Mouse (Mus musculus) limb, embryonic 15.5 days (tissue): ENCODE measurements around the gene Zbtb8b. TPM values are rescaled to one million over a fixed set of nuclear protein-coding genes. Genes with fewer than 3 reads are reported as not detected.
"Not testable (repeated sequence)": the region's sequence is repeated elsewhere in the genome, so short reads cannot be mapped to it uniquely, and the experiment has no call there.

Experiments used
- ATAC-seq: fragments of 200-750 bp; cut with Nextera tagmentation; 2 replicates; pipeline ENCODE4 v1.8.0; 2017; ENCODE audit warnings: low read depth, moderate TSS enrichment; ENCODE audit not compliant: insufficient number of reproducible peaks, low FRiP score, low TSS enrichment
- H3K27ac ChIP-seq: fragments of 300-500 bp; sonication (generic); 2 replicates; pipeline ENCODE4 v1.5.1; 2015; ENCODE audit warnings: moderate library complexity, mild to moderate bottlenecking, inconsistent platforms
- H3K27me3 ChIP-seq: fragments of 300-500 bp; sonication (generic); 2 replicates; pipeline ENCODE4 v1.6.1; 2015; ENCODE audit warnings: inconsistent platforms
- H3K36me3 ChIP-seq: fragments of 300-500 bp; sonication (generic); 2 replicates; pipeline ENCODE4 v1.6.1; 2015; ENCODE audit warnings: inconsistent platforms
- H3K4me1 ChIP-seq: fragments of 300-500 bp; sonication (generic); 2 replicates; pipeline ENCODE4 v1.6.1; 2015; ENCODE audit warnings: inconsistent platforms
- H3K4me2 ChIP-seq: fragments of 300-500 bp; sonication (generic); 2 replicates; pipeline ENCODE4 v1.6.1; 2015; ENCODE audit warnings: mild to moderate bottlenecking, inconsistent platforms
- H3K4me3 ChIP-seq: fragments of 300-500 bp; sonication (generic); 2 replicates; pipeline ENCODE4 v1.5.1; 2015; ENCODE audit warnings: mild to moderate bottlenecking, inconsistent platforms
- H3K9ac ChIP-seq: fragments of 300-500 bp; sonication (generic); 2 replicates; pipeline ENCODE4 v1.6.1; 2015; ENCODE audit warnings: inconsistent platforms
- H3K9me3 ChIP-seq: fragments of 300-500 bp; sonication (generic); 2 replicates; pipeline ENCODE4 v1.6.1; 2016; ENCODE audit warnings: inconsistent platforms
- WGBS: fragments of 180-500 bp; shearing (Covaris S2); methylation state at CpG from one replicate; pipeline ENCODE4 v1.1.7; 2015; 5-methylcytosine and 5-hydroxymethylcytosine counted together
- polyA plus RNA-seq: library from polyadenylated mRNA; unstranded; fragments of >200 nt; fragmentation: Nextera tagmentation; extraction: Ambion mirVana; gene quantifications from 2 replicates; pipeline ENCODE4 v1.2.1, GENCODE M21; 2015

Gene Zbtb8b
- 0.86 and 1.00 TPM in 2 replicates for polyA plus RNA-seq

DNA sequence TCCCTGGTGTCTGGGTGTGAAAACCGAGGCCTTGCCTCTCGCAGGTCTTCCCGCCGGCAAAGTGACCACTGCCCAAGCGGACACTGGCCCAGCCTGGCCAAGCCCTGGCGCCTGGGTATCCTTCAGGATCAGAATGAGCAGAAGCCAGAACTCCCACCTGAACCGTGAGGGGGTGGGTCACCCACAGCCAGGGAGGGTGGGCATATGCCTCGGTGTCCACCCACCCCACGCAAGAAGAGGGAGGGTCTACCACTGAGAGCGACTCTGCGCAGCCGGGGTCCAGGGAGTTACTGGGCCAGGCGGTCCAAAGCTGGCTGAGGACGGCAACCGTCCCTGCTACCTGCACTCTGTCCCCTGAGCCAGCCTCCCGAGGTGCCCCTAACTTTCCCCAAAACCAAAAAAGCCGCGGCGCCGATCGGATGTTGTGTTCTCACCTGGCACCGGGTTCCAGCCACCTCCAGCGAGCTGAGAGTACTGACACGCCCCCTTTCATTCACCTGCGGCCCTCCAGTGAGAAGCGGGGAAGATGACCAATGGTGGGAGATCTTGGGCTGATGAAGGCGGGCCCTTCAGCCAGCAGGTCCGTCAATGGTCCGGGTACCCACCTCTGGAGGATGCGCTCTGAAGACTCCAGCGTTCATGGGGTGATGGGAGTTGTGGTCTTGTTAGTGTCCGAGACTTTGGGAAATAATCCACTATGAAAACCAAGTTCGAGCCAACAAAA, at the start of gene Zbtb8b:
Zbtb8b (minus strand) TSS at position 514 of the 724 bp plus-strand sequence.
- H3K27me3 ChIP-seq: peaks cover 44% of the 10 kb centered on the region
- no peaks in the 10 kb centered on the region for H3K9me3 ChIP-seq
- peak within 1 kb of the TSS; percentile 56 for H3K4me2 ChIP-seq
- no peaks in the 10 kb centered on the region for H3K36me3 ChIP-seq
- WGBS: 2% methylated on average over 33 of the region's 33 CpGs
- ATAC-seq: 0 out of 2 replicates have a peak, but pooled peaks have one; percentile 44
- no peak within 1 kb of the TSS for H3K27ac ChIP-seq
- H3K4me1 ChIP-seq: peaks cover 7% of the 10 kb centered on the region
- peak within 1 kb of the TSS; percentile 39 for H3K4me3 ChIP-seq
- H3K9ac ChIP-seq: no peak within 1 kb of the TSS

DNA sequence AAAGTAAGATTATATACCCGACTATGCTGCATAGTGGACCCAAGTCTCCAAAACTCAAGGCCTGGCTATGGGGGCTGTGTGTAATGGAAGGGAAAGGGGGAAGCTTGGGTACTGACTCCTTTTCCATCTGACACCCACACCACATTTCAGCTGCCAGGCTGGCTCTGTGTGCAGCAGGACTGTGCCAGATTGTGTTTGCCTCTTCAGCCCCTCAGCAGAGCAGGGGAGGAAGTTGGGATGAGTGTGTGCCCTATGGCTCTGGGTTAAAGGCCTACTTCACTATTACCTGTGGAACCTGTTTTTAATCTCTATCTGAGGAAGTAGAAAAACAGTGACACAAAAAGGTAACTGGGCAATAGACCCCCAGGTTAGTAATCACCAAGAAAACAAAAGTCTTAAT, 40.4 kb upstream of the Zbtb8b start:
- no peak overlapping the region for H3K9ac ChIP-seq
- ATAC-seq: no peak
- H3K27me3 ChIP-seq: no peaks in the 10 kb centered on the region
- H3K27ac ChIP-seq: no peak overlapping the region
- no peaks in the 10 kb centered on the region for H3K4me1 ChIP-seq
- H3K4me2 ChIP-seq: no peak overlapping the region
- H3K9me3 ChIP-seq: no peaks in the 10 kb centered on the region
- WGBS: 93% methylated on average over 1 of the region's 1 CpGs
- H3K36me3 ChIP-seq: peaks cover 92% of the 10 kb centered on the region
- no peak overlapping the region for H3K4me3 ChIP-seq

DNA sequence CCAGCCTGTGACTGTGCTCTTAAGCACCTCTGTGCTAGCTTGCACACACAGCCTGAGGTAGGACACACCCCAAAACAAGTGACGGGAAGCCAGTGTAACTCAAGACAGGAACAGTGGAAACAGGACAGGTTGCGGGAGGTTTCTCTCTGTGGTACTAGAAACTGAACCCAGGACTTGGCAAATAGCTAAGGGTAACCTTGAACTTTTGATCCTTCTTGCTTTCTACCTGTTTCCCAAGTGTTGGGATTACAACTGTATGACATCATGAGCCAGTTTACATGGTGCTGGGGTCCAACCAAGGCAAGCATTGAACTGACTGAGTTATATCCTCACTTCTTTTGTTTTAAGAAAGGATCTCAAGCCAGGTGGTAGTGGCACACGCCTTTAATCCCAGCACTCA, 39.2 kb upstream of the Zbtb8b start:
- H3K4me3 ChIP-seq: no peak overlapping the region
- H3K27ac ChIP-seq: no peak overlapping the region
- no peak overlapping the region for H3K4me2 ChIP-seq
- no peaks in the 10 kb centered on the region for H3K27me3 ChIP-seq
- no peaks in the 10 kb centered on the region for H3K4me1 ChIP-seq
- H3K36me3 ChIP-seq: peaks cover 89% of the 10 kb centered on the region
- 87% methylated on average over 3 of the region's 3 CpGs for WGBS
- no peak for ATAC-seq
- H3K9me3 ChIP-seq: no peaks in the 10 kb centered on the region
- no peak overlapping the region for H3K9ac ChIP-seq

DNA sequence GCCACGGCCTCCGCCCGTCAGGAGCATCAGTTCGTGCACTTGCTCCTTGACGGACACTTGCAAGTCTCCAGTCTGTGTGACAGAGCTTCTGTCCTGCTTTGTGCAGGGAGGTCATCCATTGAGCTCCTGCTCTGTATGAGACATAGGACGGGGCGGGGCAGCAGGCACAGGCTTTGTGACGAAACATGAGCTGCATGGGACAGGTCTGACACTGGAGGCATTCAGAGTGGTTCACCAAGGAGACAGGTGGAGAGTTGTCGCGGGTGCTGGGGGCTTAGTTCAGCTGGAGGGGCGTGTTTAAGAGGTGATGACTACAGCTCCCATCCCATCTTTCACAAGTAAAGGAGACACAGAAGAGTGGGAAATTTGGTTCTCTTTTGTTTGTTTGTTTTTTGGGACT, 35.4 kb upstream of the Zbtb8b start:
- Histone ChIP-seq H3K27ac (no peak overlapping the region), H3K9ac (no peak overlapping the region), H3K4me2 (no peak overlapping the region), H3K27me3 (no peaks in the 10 kb centered on the region), H3K9me3 (no peaks in the 10 kb centered on the region), H3K36me3 (peaks cover 88% of the 10 kb centered on the region), H3K4me3 (no peak overlapping the region), H3K4me1 (no peaks in the 10 kb centered on the region)
- 89% methylated on average over 11 of the region's 11 CpGs for WGBS
- ATAC-seq: no peak

DNA sequence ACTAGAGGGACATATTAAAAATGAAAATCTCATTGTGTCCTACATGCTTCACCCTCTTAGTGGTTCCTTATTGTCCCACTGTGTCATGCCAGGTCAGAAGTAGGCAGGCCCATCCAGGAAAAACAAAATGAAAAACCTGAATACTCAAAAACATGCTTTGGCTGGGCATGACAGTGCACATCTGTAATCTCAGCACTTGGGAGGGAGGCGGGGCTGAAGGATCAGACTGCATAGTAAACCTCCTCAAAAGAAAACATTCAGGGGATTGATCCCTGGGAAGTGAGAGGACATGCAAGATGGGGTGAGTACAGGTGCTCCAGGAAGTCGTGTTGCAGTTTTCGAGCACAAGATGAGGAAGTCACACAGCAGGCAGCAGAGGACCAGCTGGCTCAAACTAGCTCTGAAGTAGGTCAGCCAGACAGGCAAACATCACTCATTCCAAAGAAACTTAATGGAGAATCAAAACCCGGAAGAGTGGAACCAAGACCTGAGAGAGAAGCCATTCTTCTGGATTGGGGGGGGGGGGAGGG, 23.7 kb upstream of the Zbtb8b start:
- no peaks in the 10 kb centered on the region for H3K9me3 ChIP-seq
- no peaks in the 10 kb centered on the region for H3K27me3 ChIP-seq
- ATAC-seq: no peak
- WGBS: 84% methylated on average over 4 of the region's 4 CpGs
- peaks cover 49% of the 10 kb centered on the region for H3K36me3 ChIP-seq
- no peak overlapping the region for H3K9ac ChIP-seq
- peaks cover 14% of the 10 kb centered on the region for H3K4me1 ChIP-seq
- H3K27ac ChIP-seq: no peak overlapping the region
- no peak overlapping the region for H3K4me3 ChIP-seq
- H3K4me2 ChIP-seq: no peak overlapping the region

DNA sequence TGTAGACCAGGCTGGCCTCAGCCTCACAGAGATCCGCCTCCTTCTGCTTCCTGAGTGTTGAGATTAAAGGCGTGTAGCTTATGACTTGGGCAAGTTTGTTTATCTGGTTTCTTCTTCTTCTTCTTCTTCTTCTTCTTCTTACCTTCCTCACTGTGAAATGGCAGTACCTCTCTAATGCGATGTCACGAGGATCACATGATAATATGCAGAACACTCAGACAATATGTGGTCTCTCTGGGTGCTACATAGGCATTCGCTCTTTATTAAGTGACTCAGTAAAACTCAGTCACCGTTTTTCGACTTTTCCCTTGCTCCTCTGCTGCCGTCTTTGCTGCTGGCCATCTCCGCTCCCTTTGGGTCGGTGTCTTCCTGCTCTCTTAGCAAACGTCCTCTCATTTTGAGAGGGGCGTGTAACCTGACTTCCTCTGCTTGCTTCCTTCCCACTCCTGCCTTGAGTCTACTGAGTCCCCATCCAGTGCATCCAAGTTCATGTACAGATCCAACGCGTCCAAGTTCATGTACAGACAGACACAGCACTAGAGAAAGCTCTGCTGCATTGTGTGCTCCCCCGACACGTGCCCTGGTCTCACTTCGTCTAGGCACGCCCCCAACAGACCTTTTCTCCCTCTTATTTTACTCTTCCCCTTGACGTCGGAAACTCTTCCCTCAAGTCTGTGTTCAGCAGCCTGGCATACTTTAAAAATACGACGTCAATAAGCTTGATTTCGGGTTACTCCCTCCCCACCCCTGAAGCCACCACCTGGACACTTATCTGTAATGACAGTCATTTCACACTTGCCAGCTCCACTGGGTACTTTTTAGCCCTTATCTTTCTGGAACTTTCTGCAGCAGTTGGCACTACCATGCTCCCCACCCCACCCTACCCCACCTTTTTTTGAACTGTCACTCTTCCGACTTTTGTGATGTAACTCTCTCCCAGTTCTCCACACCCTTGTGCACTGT, 22.7 kb upstream of the Zbtb8b start:
- Histone ChIP-seq H3K4me3 (no peak overlapping the region), H3K9ac (no peak overlapping the region), H3K4me1 (peaks cover 14% of the 10 kb centered on the region), H3K27ac (no peak overlapping the region), H3K9me3 (no peaks in the 10 kb centered on the region), H3K27me3 (no peaks in the 10 kb centered on the region), H3K36me3 (peaks cover 41% of the 10 kb centered on the region), H3K4me2 (no peak overlapping the region)
- ATAC-seq: no peak
- WGBS: 84% methylated on average over 24 of the region's 24 CpGs

DNA sequence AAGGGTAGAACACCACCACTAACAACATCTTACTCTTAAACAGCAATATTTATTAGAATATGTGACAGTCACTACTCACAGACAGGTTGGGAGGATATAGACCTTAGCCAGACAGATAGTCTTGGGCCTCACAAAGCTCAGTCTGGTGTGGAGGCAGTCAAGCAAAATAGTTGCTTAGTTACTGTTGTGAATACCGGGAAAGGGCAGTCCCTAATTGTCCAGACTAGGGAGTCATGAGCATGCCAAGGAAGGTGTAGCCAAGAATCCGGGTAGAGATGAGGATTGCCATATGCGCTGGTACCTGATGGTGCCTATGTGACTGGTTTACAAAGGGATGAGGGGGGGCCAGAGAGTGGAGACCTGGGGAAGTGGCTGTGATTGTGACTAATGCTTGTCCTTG, 21.5 kb upstream of the Zbtb8b start:
- H3K36me3 ChIP-seq: peaks cover 29% of the 10 kb centered on the region
- H3K9me3 ChIP-seq: no peaks in the 10 kb centered on the region
- peak overlapping the region; percentile 67; the same call in 1 of the 2 replicates for H3K27ac ChIP-seq
- H3K4me2 ChIP-seq: peak overlapping the region; percentile 80
- WGBS: 23% methylated on average over 3 of the region's 3 CpGs
- ATAC-seq: no peak
- H3K4me3 ChIP-seq: peak overlapping the region; percentile 94
- peaks cover 14% of the 10 kb centered on the region for H3K4me1 ChIP-seq
- H3K9ac ChIP-seq: peak overlapping the region; percentile 80
- H3K27me3 ChIP-seq: no peaks in the 10 kb centered on the region

DNA sequence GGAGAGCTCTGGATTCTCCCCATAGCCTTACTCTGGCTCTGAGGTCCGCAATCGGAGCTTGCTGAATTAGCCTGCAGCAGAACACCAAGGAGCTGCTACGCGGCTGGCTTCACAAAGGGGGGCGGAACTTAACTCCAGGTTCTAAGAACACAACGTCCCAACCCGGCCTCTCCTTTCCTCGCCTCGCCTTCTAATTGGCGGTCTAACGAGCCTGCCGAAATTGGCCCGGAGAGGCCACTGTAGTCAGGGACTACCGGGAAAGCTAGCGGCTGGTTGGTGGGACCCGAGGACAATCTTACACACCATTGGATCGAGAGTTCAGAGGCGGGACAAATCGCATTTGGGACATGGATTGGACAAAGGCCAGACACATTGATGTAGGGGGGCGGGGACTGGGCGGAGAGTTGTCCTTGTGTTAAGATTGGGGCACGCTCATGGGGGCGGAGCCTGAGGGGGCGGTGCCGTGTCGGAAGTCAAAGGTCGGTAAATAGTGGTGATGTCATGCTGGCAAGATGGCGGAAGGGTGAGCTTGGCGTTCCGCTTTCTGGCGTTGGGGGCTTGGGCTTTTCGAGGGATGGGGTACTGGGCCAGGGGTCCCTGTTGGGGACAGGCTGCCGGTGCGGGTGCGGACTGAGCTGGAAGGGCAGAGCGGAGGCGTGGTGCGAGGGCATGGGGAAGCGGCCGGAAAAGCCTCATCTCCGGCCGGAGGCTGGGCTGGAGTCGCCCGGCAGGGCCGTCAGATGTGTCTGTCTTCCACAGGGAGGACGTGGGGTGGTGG, 20.7 kb upstream of the Zbtb8b start, which contains the start of gene Bsdc1:
Bsdc1 (plus strand) TSS at position 399 of the 778 bp plus-strand sequence.
- peak within 1 kb of the TSS; percentile 80 for H3K4me2 ChIP-seq
- H3K9me3 ChIP-seq: no peaks in the 10 kb centered on the region
- peaks cover 21% of the 10 kb centered on the region for H3K36me3 ChIP-seq
- under 1% methylated on average over 45 of the region's 46 CpGs for WGBS
- H3K4me3 ChIP-seq: peak within 1 kb of the TSS; percentile 94
- no peaks in the 10 kb centered on the region for H3K27me3 ChIP-seq
- peak; percentile 97 for ATAC-seq
- H3K9ac ChIP-seq: peak within 1 kb of the TSS; percentile 80
- peaks cover 14% of the 10 kb centered on the region for H3K4me1 ChIP-seq
- peak within 1 kb of the TSS; percentile 90 for H3K27ac ChIP-seq

DNA sequence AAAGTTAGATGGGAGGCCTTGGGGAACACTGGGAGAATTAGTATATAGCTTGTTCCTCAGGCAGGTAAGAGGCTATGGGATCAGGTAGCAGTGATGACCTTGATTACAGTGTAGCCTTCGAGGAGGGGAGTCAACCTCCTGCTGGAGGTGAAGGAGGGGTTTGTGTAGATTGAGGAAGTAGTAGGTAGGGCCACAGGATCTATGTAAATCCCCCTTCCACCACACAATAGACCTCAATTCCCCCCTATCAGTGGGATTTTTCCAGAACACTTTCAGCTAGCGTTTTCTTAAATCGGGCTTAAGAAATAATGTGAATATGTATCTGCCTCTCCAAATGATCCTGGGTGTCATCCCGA, 20.2 kb upstream of the Zbtb8b start:
- WGBS: 0% methylated on average over 4 of the region's 4 CpGs
- Histone ChIP-seq H3K36me3 (peaks cover 16% of the 10 kb centered on the region), H3K27me3 (no peaks in the 10 kb centered on the region), H3K4me2 (peak overlapping the region; percentile 60), H3K4me1 (peaks cover 14% of the 10 kb centered on the region), H3K9me3 (no peaks in the 10 kb centered on the region), H3K27ac (peak overlapping the region; percentile 90), H3K4me3 (peak overlapping the region; percentile 94), H3K9ac (peak overlapping the region; percentile 48)
- ATAC-seq: no peak

DNA sequence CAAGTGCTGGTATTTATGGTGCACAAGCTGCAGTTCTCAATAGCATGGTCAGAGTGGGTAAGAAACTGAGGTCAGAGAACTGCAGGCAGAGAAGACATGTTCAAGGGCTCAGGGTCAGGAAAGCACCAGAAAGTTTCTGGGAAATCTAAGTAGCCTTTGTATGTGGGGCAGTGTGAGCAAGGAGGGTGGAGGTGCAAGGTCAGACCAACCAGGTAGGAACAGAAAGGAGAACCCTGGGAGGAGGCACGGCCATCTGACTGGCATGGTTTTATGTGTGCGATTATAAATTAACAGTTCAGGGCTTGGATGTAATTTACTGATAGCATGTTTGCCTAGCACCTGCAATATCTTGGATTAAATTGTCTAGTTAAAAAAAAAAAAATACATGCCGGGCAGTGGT, 19.1 kb upstream of the Zbtb8b start:
- no peaks in the 10 kb centered on the region for H3K27me3 ChIP-seq
- WGBS: 88% methylated on average over 3 of the region's 3 CpGs
- H3K4me1 ChIP-seq: peaks cover 17% of the 10 kb centered on the region
- ATAC-seq: no peak
- H3K9ac ChIP-seq: no peak overlapping the region
- no peaks in the 10 kb centered on the region for H3K9me3 ChIP-seq
- no peak overlapping the region for H3K27ac ChIP-seq
- H3K4me3 ChIP-seq: no peak overlapping the region
- H3K4me2 ChIP-seq: no peak overlapping the region
- peaks cover 5% of the 10 kb centered on the region for H3K36me3 ChIP-seq

DNA sequence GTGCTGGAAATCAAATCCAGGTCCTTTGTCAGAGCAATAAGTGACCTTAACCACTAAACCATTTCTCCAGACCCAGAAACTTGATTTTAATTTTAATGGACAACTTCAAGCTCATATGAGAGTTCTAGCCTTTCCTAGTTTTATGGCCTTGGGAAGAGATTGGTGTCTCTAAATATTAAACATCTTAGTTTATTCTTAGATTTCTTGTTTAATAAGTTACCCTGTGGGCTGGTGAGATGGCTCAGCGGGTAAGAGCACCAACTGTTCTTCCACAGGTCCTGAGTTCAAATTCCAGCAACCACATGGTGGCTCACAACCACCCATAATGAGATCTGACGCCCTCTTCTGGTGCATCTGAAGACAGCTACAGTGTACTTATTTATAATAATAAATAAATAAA, 16.7 kb upstream of the Zbtb8b start:
- H3K27me3 ChIP-seq: not testable (repeated sequence)

More for the DNA sequence above, 16.7 kb upstream of the Zbtb8b start:
- H3K36me3 ChIP-seq, H3K27ac ChIP-seq, H3K4me3 ChIP-seq, H3K4me2 ChIP-seq, H3K9ac ChIP-seq, H3K9me3 ChIP-seq, ATAC-seq: not testable (repeated sequence)
- 81% methylated on average over 2 of the region's 2 CpGs for WGBS
- peaks cover 12% of the 10 kb centered on the region for H3K4me1 ChIP-seq
